Mouse (Mus musculus): Measurements from ENCODE around the gene Padi1. TPM values are rescaled to one million over a fixed set of nuclear protein-coding genes. Genes with fewer than 3 reads are reported as not detected.

Padi1 gene
- 0.17 and 0.20 TPM in 2 replicates for polyA plus RNA-seq (2015; fragmentation: Nextera tagmentation; extraction: Ambion mirVana)

DNA sequence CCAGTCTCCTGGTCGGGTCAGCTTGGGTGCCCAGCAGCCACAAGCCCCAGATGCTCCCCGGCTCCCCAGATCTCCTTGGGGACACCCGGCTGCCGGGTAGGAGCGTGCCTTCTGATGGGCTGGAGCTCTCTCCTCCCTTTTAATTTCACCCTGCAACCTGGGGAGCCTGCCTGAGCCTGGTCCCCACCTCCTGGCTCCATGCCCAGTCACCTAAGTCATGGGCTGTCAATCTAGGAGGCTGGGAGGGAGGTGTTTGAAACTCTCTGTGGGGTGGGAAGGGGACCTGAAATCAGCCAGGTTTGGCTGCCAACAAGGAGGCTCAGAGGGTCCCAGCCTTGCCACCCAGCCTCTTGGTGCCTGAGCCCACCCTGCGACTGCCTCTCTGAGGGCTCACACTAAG is at the start of gene Padi1:
Padi1 (minus strand) TSS at position 113 of the 400 bp plus-strand sequence.
- H3K27me3 ChIP-seq (replicated peaks; ENCODE audit: insufficient read depth, low read length) = no peaks in the 10 kb centered on the region
- TF ChIP-seq CTCF (IDR thresholded peaks at IDR 0.05) = no peak
- no peak for TF ChIP-seq EP300 (IDR thresholded peaks at IDR 0.05)
- H3K9me3 ChIP-seq (ENCODE audit: low read length) = no peaks in the 10 kb centered on the region
- DNase-seq (ENCODE audit: low spot score) (no peak), ATAC-seq (no peak)
- no peak within 1 kb of the TSS for H3K4me3 ChIP-seq (ENCODE audit: low read depth, low read length)
- H3K4me1 ChIP-seq (ENCODE audit: insufficient read depth, low read depth, low read length) = no peaks in the 10 kb centered on the region
- no peak within 1 kb of the TSS for H3K9ac ChIP-seq (replicated peaks; ENCODE audit: low read depth)
- no peaks in the 10 kb centered on the region for H3K36me3 ChIP-seq (ENCODE audit: insufficient read depth, low read length)
- H3K4me2 ChIP-seq (replicated peaks; ENCODE audit: low read depth, low read length) = no peak within 1 kb of the TSS
- 70% methylated on average over 6 of the region's 6 CpGs for WGBS
- H3K27ac ChIP-seq (ENCODE audit: low read length) = no peak within 1 kb of the TSS

DNA sequence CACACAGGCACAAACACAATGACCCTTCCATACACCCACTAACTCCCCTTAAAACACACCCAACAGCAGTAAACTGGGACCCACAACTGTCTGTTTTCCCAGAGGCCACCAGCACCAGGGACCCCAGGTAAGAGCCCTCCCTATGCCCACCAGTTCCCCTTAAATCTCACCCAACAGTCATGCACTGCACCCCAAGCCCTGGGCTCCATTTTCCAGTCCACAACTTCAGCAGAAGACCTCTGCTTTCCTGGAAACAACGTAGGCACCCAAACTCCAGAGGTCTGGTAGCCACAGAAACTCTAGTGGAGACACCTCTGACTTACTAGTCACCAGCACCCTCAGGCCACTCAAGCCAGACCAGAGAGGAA is 46.6 kb upstream of the Padi1 start:
- Histone ChIP-seq H3K36me3 (ENCODE audit: insufficient read depth, low read length) (no peaks in the 10 kb centered on the region), H3K4me2 (replicated peaks; ENCODE audit: low read depth, low read length) (no peak overlapping the region), H3K4me3 (ENCODE audit: low read depth, low read length) (no peak overlapping the region), H3K4me1 (ENCODE audit: insufficient read depth, low read depth, low read length) (no peaks in the 10 kb centered on the region), H3K9me3 (ENCODE audit: low read length) (no peaks in the 10 kb centered on the region), H3K9ac (replicated peaks; ENCODE audit: low read depth) (no peak overlapping the region), H3K27me3 (replicated peaks; ENCODE audit: insufficient read depth, low read length) (no peaks in the 10 kb centered on the region), H3K27ac (ENCODE audit: low read length) (no peak overlapping the region)
- ATAC-seq (no peak), DNase-seq (ENCODE audit: low spot score) (no peak)
- TF ChIP-seq EP300 (IDR thresholded peaks at IDR 0.05) = no peak
- TF ChIP-seq CTCF (IDR thresholded peaks at IDR 0.05) = no peak
- WGBS = 52% methylated on average over 1 of the region's 1 CpGs

DNA sequence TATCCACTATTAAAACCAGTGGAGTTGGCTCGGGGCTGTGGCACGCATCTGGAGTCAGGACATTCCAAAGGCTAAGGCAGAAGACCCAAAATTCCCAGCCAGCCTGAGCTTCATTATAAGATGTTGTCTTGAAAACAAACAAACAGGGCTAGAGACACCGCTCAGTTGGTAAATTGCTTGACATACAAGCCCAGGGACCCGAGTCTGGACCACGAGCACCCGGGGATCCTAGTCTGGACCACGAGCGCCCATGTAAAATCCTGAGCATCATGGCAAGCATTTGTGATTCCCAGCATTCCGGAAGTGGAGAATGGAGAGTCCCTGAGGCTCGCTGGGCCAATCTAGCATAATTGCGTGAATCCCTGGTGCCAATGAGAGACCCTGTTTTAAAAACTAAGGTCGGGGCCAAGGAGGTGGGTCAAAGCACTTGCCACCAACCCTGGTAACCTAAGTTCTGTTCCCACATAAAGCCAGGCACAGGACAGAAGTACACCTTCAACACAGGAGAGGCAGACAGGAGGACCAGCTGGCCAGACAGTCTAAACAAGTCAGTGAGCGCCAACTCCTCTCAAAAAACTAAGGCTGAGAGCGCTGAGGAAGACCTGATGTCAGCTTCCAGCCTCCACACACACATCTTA is 46.1 kb upstream of the Padi1 start:
- Histone ChIP-seq H3K4me2 (replicated peaks; ENCODE audit: low read depth, low read length) (no peak overlapping the region), H3K27ac (ENCODE audit: low read length) (no peak overlapping the region), H3K4me1 (ENCODE audit: insufficient read depth, low read depth, low read length) (no peaks in the 10 kb centered on the region), H3K4me3 (ENCODE audit: low read depth, low read length) (no peak overlapping the region), H3K27me3 (replicated peaks; ENCODE audit: insufficient read depth, low read length) (no peaks in the 10 kb centered on the region), H3K36me3 (ENCODE audit: insufficient read depth, low read length) (no peaks in the 10 kb centered on the region), H3K9me3 (ENCODE audit: low read length) (no peaks in the 10 kb centered on the region), H3K9ac (replicated peaks; ENCODE audit: low read depth) (no peak overlapping the region)
- ATAC-seq (no peak), DNase-seq (ENCODE audit: low spot score) (no peak)
- TF ChIP-seq CTCF (IDR thresholded peaks at IDR 0.05) = no peak
- TF ChIP-seq EP300 (IDR thresholded peaks at IDR 0.05) = no peak
- 92% methylated on average over 14 of the region's 14 CpGs for WGBS

DNA sequence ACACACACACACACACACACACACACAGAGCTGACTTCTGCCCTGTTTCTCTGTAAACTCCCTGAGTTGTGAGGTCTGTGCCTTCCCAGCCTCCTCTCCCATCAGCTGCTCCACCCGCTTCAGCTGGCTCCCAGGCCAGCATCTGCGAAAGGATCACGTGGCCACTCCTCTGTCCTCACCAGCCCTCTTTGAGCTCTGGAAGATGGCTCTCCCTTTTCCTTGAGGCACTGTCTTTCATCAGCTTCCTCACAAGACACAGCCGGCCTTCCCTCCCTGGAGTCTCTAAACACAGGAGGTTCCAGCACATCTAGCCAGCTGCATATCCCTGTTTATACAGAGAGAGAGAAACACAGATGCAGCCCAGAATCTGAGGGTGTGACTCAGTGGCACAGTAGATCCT is 38.3 kb upstream of the Padi1 start:
- Histone ChIP-seq H3K4me1 (ENCODE audit: insufficient read depth, low read depth, low read length) (no peaks in the 10 kb centered on the region), H3K27me3 (replicated peaks; ENCODE audit: insufficient read depth, low read length) (no peaks in the 10 kb centered on the region), H3K27ac (ENCODE audit: low read length) (no peak overlapping the region), H3K36me3 (ENCODE audit: insufficient read depth, low read length) (no peaks in the 10 kb centered on the region), H3K4me3 (ENCODE audit: low read depth, low read length) (no peak overlapping the region), H3K9me3 (ENCODE audit: low read length) (no peaks in the 10 kb centered on the region), H3K9ac (replicated peaks; ENCODE audit: low read depth) (no peak overlapping the region), H3K4me2 (replicated peaks; ENCODE audit: low read depth, low read length) (no peak overlapping the region)
- WGBS = 26% methylated on average over 4 of the region's 4 CpGs
- no peak for DNase-seq (ENCODE audit: low spot score)
- TF ChIP-seq CTCF (IDR thresholded peaks at IDR 0.05) = no peak
- no peak for TF ChIP-seq EP300 (IDR thresholded peaks at IDR 0.05)
- no peak for ATAC-seq

DNA sequence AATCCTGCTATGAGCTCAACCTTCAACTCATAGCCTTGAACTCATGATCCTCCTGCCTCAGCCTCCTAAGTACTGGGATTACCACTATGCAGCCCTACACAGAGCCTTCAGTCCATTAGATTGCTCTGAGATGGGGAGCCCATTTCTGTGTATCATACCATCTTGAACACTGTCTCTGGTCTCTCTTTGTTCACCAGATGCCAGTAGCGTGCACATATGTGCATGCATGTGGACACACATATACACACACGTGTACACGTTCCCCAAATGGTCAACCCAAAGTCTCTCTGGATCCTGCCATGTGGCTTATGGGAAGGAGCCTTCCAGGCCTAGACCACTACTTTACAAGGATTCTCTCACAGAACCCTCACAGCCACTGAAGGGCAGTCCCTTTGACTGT is 37.4 kb upstream of the Padi1 start:
- Histone ChIP-seq H3K9ac (replicated peaks; ENCODE audit: low read depth) (no peak overlapping the region), H3K9me3 (ENCODE audit: low read length) (no peaks in the 10 kb centered on the region), H3K27me3 (replicated peaks; ENCODE audit: insufficient read depth, low read length) (no peaks in the 10 kb centered on the region), H3K4me1 (ENCODE audit: insufficient read depth, low read depth, low read length) (no peaks in the 10 kb centered on the region), H3K4me2 (replicated peaks; ENCODE audit: low read depth, low read length) (no peak overlapping the region), H3K4me3 (ENCODE audit: low read depth, low read length) (no peak overlapping the region), H3K36me3 (ENCODE audit: insufficient read depth, low read length) (no peaks in the 10 kb centered on the region), H3K27ac (ENCODE audit: low read length) (no peak overlapping the region)
- WGBS = 94% methylated on average over 3 of the region's 3 CpGs
- ATAC-seq (no peak), DNase-seq (ENCODE audit: low spot score) (no peak)
- TF ChIP-seq CTCF (IDR thresholded peaks at IDR 0.05) (no peak), EP300 (IDR thresholded peaks at IDR 0.05) (no peak)

DNA sequence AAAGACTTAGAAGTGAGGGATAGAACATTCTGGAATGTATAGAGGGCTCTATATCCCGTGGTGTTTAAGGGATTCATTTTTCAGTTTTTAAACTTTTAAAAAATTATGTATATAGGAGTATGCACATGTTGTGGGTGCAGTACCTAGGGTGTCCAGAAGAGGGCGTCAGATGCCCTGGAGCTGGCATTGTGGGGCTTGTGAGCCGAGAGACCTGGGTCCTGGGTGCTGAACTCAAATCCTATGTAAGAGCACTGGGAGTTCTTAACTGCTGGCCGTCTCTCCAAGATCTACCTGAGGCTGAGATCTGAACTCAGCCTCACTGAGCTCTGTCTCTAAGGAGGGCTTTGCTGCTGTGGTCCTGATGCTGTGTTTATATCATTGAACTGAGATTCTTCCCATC is 36.8 kb upstream of the Padi1 start:
- Histone ChIP-seq H3K4me2 (replicated peaks; ENCODE audit: low read depth, low read length) (no peak overlapping the region), H3K9ac (replicated peaks; ENCODE audit: low read depth) (no peak overlapping the region), H3K4me1 (ENCODE audit: insufficient read depth, low read depth, low read length) (no peaks in the 10 kb centered on the region), H3K4me3 (ENCODE audit: low read depth, low read length) (no peak overlapping the region), H3K27me3 (replicated peaks; ENCODE audit: insufficient read depth, low read length) (no peaks in the 10 kb centered on the region), H3K36me3 (ENCODE audit: insufficient read depth, low read length) (no peaks in the 10 kb centered on the region), H3K9me3 (ENCODE audit: low read length) (no peaks in the 10 kb centered on the region), H3K27ac (ENCODE audit: low read length) (no peak overlapping the region)
- TF ChIP-seq CTCF (IDR thresholded peaks at IDR 0.05) = peak; percentile 28; the same call in 1 of the 2 replicates
- no peak for TF ChIP-seq EP300 (IDR thresholded peaks at IDR 0.05)
- no peak for ATAC-seq
- DNase-seq (ENCODE audit: low spot score) = no peak
- 61% methylated on average over 4 of the region's 4 CpGs for WGBS

DNA sequence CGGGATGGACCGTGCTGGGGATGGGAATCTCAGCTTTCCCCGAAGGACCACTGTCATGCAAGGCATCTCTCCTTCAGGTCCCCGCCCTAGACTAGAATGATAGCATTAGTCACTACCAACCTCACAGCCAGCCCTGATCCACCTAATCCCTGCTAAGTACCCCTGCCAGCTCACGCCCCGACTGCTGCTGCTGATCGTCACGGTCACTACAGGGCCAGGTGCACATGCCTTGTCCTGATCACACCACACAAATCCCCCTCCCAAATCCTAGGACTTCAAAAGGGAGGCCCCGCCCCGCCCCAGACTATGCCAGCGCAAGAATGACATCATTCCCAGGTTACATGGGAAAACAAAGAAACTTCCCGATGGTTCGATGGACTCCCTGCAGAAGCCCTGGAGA is 36.2 kb upstream of the Padi1 start:
- ATAC-seq (no peak), DNase-seq (ENCODE audit: low spot score) (no peak)
- H3K27me3 ChIP-seq (replicated peaks; ENCODE audit: insufficient read depth, low read length) = no peaks in the 10 kb centered on the region
- WGBS = 93% methylated on average over 13 of the region's 13 CpGs
- TF ChIP-seq CTCF (IDR thresholded peaks at IDR 0.05) = no peak
- no peak for TF ChIP-seq EP300 (IDR thresholded peaks at IDR 0.05)
- H3K4me2 ChIP-seq (replicated peaks; ENCODE audit: low read depth, low read length) = no peak overlapping the region
- no peak overlapping the region for H3K27ac ChIP-seq (ENCODE audit: low read length)
- H3K4me1 ChIP-seq (ENCODE audit: insufficient read depth, low read depth, low read length) = no peaks in the 10 kb centered on the region
- H3K9ac ChIP-seq (replicated peaks; ENCODE audit: low read depth) = no peak overlapping the region
- no peak overlapping the region for H3K4me3 ChIP-seq (ENCODE audit: low read depth, low read length)
- no peaks in the 10 kb centered on the region for H3K36me3 ChIP-seq (ENCODE audit: insufficient read depth, low read length)
- H3K9me3 ChIP-seq (ENCODE audit: low read length) = no peaks in the 10 kb centered on the region
